Mouse (Mus musculus) E14TG2a.4 (cell line): ENCODE data around the gene Ryr3.

Experiments
- CTCF ChIP-seq: conservative IDR thresholded peaks from 2 replicates; pipeline ENCODE4 v1.5.1; 2014; ENCODE audit warnings: low read length
- POU5F1 ChIP-seq: IDR thresholded peaks from 2 replicates; pipeline ENCODE4 v1.6.1; 2014; ENCODE audit warnings: low read length, borderline replicate concordance

GRCm38 (mm10) chr2:113168096-113168495, 48.8 kb downstream of the Ryr3 start:
- no peak for TF ChIP-seq CTCF
- TF ChIP-seq POU5F1, result no peak
